Comparison of ENCODE assay signal across 8 mouse cellular contexts in the genomic region with DNA sequence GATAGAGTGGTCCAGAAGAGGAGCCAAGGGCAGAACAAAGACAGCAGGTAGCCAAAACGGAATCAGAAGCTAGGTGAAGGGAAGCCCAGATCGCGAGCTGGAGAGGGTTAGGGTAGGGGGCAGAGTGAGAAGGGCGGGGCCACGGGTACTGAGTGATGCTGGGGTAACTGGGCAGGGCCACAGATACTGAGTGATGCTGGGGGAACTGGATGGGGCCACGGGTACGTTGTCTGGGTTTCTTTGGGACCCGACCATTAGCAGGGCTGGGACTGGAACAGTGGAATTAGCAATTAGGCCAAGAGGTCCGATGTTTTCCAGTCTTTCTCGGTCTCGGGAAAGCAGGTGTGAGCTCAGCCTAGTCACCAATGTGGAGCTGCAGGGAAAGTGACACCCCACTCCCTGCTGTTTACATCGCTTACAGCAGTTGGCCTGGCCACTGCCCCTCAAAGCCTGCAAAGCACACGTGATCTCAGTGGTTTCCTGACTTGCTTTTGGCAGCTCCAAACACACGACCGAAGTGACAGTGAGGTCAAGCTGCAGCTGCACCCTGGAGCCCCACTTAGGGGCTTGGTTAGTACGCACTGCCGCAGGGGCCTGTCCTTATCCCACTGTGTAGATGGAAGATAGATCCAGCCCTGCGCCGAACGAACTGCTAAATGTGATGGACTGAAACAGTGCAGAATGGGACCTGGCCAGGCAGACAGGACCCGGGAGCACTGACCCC. TPM values are rescaled to one million over a fixed set of nuclear protein-coding genes. Genes with fewer than 3 reads are reported as not detected.
A peak's percentile ranks its signal among the peaks of the same experiment; 100 is the strongest.
DNase-seq lines count a peak whose midpoint lies in the region; ATAC-seq and TF ChIP-seq lines count a peak whose summit lies in the region.

No protein-coding gene starts in this region.

- ATAC-seq in liver, embryonic 16.5 days (ENCODE audit: low read depth), result 0 out of 2 replicates have a peak, but pooled peaks have one; percentile 8
- no peak for ATAC-seq in hindbrain, embryonic 16.5 days

- peaks cover 6 to 13% of the 10 kb centered on the region in 2 experiments; a peak in 2 of 4 replicates for H3K4me1 ChIP-seq in ES-E14 (ENCODE audit: control insufficient read depth in 2 of 2, insufficient read depth in 2 of 2, low read length in 2 of 2, poor library complexity in 1 of 2)
- H3K4me1 ChIP-seq in liver, embryonic 16.5 days (ENCODE audit: control insufficient read depth, low read depth, low read length), result peaks cover 44% of the 10 kb centered on the region
- peaks cover 12% of the 10 kb centered on the region for H3K4me1 ChIP-seq in hindbrain, embryonic 16.5 days (ENCODE audit: control insufficient read depth, insufficient read depth, low read depth, low read length)

- DNase-seq in 416B (ENCODE audit: low read depth) (peak; percentile 93), ES-E14 (ENCODE audit: low read depth, low spot score) (no peak)
- peak; percentile 41 to 57 for DNase-seq in heart, postnatal 36 days
- DNase-seq in thymus, postnatal 36 days, result peak; percentile 64 to 75
- DNase-seq in left cerebral cortex, adult 8-10 months (ENCODE audit: low spot score in 2 of 2), result no peak
- no peak for DNase-seq in right cerebral cortex, adult 18-20 months

- H3K4me3 ChIP-seq in ES-E14 (ENCODE audit: insufficient read depth in 1 of 2, low read depth in 1 of 2, low read length in 2 of 2, poor library complexity in 1 of 2, severe bottlenecking in 1 of 2), result peak overlapping the region; percentile 45
- H3K4me3 ChIP-seq in liver, embryonic 16.5 days (ENCODE audit: low read depth, low read length), result no peak overlapping the region
- H3K4me3 ChIP-seq in hindbrain, embryonic 16.5 days (ENCODE audit: low read length), result no peak overlapping the region

- H3K36me3 ChIP-seq in ES-E14 (ENCODE audit: control insufficient read depth, insufficient read depth, low read length, poor library complexity, severe bottlenecking), result peaks cover 30% of the 10 kb centered on the region
- 0 out of 2 replicates have a peak, but pooled peaks cover 4% of the 10 kb centered on the region for H3K36me3 ChIP-seq in liver, embryonic 16.5 days (ENCODE audit: control insufficient read depth, insufficient read depth)
- no peaks in the 10 kb centered on the region for H3K36me3 ChIP-seq in hindbrain, embryonic 16.5 days (ENCODE audit: control insufficient read depth, insufficient read depth, low read length)

- H3K9me3 ChIP-seq in ES-E14 (ENCODE audit: control insufficient read depth, insufficient read depth, low read depth, low read length), result no peaks in the 10 kb centered on the region
- H3K9me3 ChIP-seq in liver, embryonic 16.5 days (replicated peaks; ENCODE audit: control insufficient read depth, low read length), result no peaks in the 10 kb centered on the region
- H3K9me3 ChIP-seq in hindbrain, embryonic 16.5 days (ENCODE audit: control insufficient read depth, low read length), result no peaks in the 10 kb centered on the region

- H3K9ac ChIP-seq in ES-E14 (ENCODE audit: insufficient read depth, low read depth, low read length, poor library complexity, severe bottlenecking), result peak overlapping the region; percentile 59; the same call in 1 of the 2 replicates
- H3K9ac ChIP-seq in liver, embryonic 16.5 days (ENCODE audit: low read depth, low read length), result no peak overlapping the region; the same call in 1 of the 2 replicates
- H3K9ac ChIP-seq in hindbrain, embryonic 16.5 days (ENCODE audit: low read depth, low read length), result no peak overlapping the region

- intact Hi-C loops in heart, postnatal 36 days (cut with DNase I), result no loop called here

- in situ Hi-C loops in ES-E14 (cut with MboI; ENCODE audit: low sequenced_read_pairs in 2 of 2, unreplicated experiment in 2 of 2), result no loop called here

- peak overlapping the region; percentile 90 for H3K27ac ChIP-seq in ES-E14 (ENCODE audit: insufficient read depth, low read depth, low read length, poor library complexity, severe bottlenecking)
- peak overlapping the region; percentile 64 for H3K27ac ChIP-seq in liver, embryonic 16.5 days (ENCODE audit: low read length)
- no peak overlapping the region for H3K27ac ChIP-seq in hindbrain, embryonic 16.5 days (ENCODE audit: low read depth, low read length)

- 0 out of 2 replicates have a peak overlapping the region, but pooled peaks have one; percentile 24 for H3K4me2 ChIP-seq in liver, embryonic 16.5 days (ENCODE audit: low read depth, low read length)
- H3K4me2 ChIP-seq in hindbrain, embryonic 16.5 days (ENCODE audit: low read length), result no peak overlapping the region

- H3K27me3 ChIP-seq in liver, embryonic 16.5 days (ENCODE audit: control insufficient read depth, insufficient read depth, low read depth, low read length), result no peaks in the 10 kb centered on the region
- H3K27me3 ChIP-seq in hindbrain, embryonic 16.5 days (replicated peaks; ENCODE audit: control insufficient read depth, insufficient read depth, low read length), result no peaks in the 10 kb centered on the region

- WGBS in liver, embryonic 16.5 days (ENCODE audit: insufficient replicate concordance), result 18% methylated on average over 21 of the region's 21 CpGs
- 62% methylated on average over 21 of the region's 21 CpGs for WGBS in hindbrain, embryonic 16.5 days

TF ChIP-seq in ES-E14, 5 proteins besides CTCF, POLR2A, EP300 and RAD21:
- TF ChIP-seq ZC3H11A (IDR thresholded peaks at IDR 0.05; ENCODE audit: borderline replicate concordance, low read depth, low read length) (no peak), HCFC1 (IDR thresholded peaks at IDR 0.05; ENCODE audit: borderline replicate concordance, insufficient read depth, low read length) (no peak)

RNA-seq across cellular contexts. Expression of gene Agtrap, which starts 4.5 kb away (rescaled TPM):
- total RNA-seq in ES-E14 (2012; rRNA removed), result 122 and 158 TPM in 2 replicates
- 10 to 100 TPM; 45.1 to 49.3 TPM for total RNA-seq in heart, postnatal 36 days (2021)
- 9.2 and 9.4 TPM in 2 replicates for polyA plus RNA-seq in liver, embryonic 16.5 days (2015; fragmentation: Nextera tagmentation; extraction: Ambion mirVana)
- total RNA-seq in left cerebral cortex, adult 8-10 months (2022), result 10 to 100 TPM in 2 of 4 experiments, 1 to 10 TPM in 2; 9.1 to 13.5 (median 10.6) TPM
- polyA plus RNA-seq in hindbrain, embryonic 16.5 days (2015; fragmentation: Nextera tagmentation; extraction: Ambion mirVana), result 7.4 and 9.3 TPM in 2 replicates

RNA-seq across cellular contexts. Expression of gene Mthfr, which starts 44.5 kb away (rescaled TPM):
- total RNA-seq in ES-E14 (2012; rRNA removed), result 34.0 and 51.7 TPM in 2 replicates
- 10 to 100 TPM in 1 of 2 experiments, 1 to 10 TPM in 1; 9.2 to 13.1 TPM for total RNA-seq in heart, postnatal 36 days (2021)
- 10.9 and 11.9 TPM in 2 replicates for polyA plus RNA-seq in liver, embryonic 16.5 days (2015; fragmentation: Nextera tagmentation; extraction: Ambion mirVana)
- total RNA-seq in left cerebral cortex, adult 8-10 months (2022), result 10 to 100 TPM; 26.7 to 36.9 (median 31.1) TPM
- 16.5 and 18.5 TPM in 2 replicates for polyA plus RNA-seq in hindbrain, embryonic 16.5 days (2015; fragmentation: Nextera tagmentation; extraction: Ambion mirVana)

RNA-seq across cellular contexts. Expression of gene Clcn6, which starts 44.7 kb away (rescaled TPM):
- 32.5 and 49.1 TPM in 2 replicates for total RNA-seq in ES-E14 (2012; rRNA removed)
- 1 to 10 TPM; 8.0 to 9.3 TPM for total RNA-seq in heart, postnatal 36 days (2021)
- 1.4 and 1.8 TPM in 2 replicates for polyA plus RNA-seq in liver, embryonic 16.5 days (2015; fragmentation: Nextera tagmentation; extraction: Ambion mirVana)
- total RNA-seq in left cerebral cortex, adult 8-10 months (2022), result 10 to 100 TPM; 92.3 to 94.8 (median 93.8) TPM
- 29.9 and 33.5 TPM in 2 replicates for polyA plus RNA-seq in hindbrain, embryonic 16.5 days (2015; fragmentation: Nextera tagmentation; extraction: Ambion mirVana)

RNA-seq across cellular contexts. Expression of gene Mad2l2, which starts 46.8 kb away (rescaled TPM):
- 34.0 and 54.5 TPM in 2 replicates for total RNA-seq in ES-E14 (2012; rRNA removed)
- 10 to 100 TPM; 10.6 to 11.9 TPM for total RNA-seq in heart, postnatal 36 days (2021)
- polyA plus RNA-seq in liver, embryonic 16.5 days (2015; fragmentation: Nextera tagmentation; extraction: Ambion mirVana), result 12.4 and 13.9 TPM in 2 replicates
- 10 to 100 TPM; 15.8 to 18.8 (median 16.4) TPM for total RNA-seq in left cerebral cortex, adult 8-10 months (2022)
- 98.0 and 105 TPM in 2 replicates for polyA plus RNA-seq in hindbrain, embryonic 16.5 days (2015; fragmentation: Nextera tagmentation; extraction: Ambion mirVana)

RNA-seq across cellular contexts. Expression of gene Draxin, which starts 47.2 kb away (rescaled TPM):
- total RNA-seq in ES-E14 (2012; rRNA removed), result 0.76 and 1.3 TPM in 2 replicates
- under 1 TPM; 0.05 to 0.11 TPM for total RNA-seq in heart, postnatal 36 days (2021)
- polyA plus RNA-seq in liver, embryonic 16.5 days (2015; fragmentation: Nextera tagmentation; extraction: Ambion mirVana), result 0.04 TPM in 2 replicates
- under 1 TPM; 0.23 to 0.38 (median 0.30) TPM for total RNA-seq in left cerebral cortex, adult 8-10 months (2022)
- 12.0 and 14.9 TPM in 2 replicates for polyA plus RNA-seq in hindbrain, embryonic 16.5 days (2015; fragmentation: Nextera tagmentation; extraction: Ambion mirVana)

Comparison
In these comparisons a context has a peak if more than half of its experiments do, and no peak if none do; other contexts are left out.
1. DNase-seq: peak in 416B (single experiment), heart, postnatal 36 days (2 of 2) and thymus, postnatal 36 days (2 of 2); none in ES-E14 (single experiment), left cerebral cortex, adult 8-10 months (0 of 2) and right cerebral cortex, adult 18-20 months (single experiment).
2. H3K4me3 ChIP-seq: peak in ES-E14 (2 of 2); none in liver, embryonic 16.5 days (single experiment) and hindbrain, embryonic 16.5 days (single experiment).